Mouse (Mus musculus) intestine, postnatal 0 days (tissue): ENCODE measurements around the gene Ghdc. TPM values are rescaled to one million over a fixed set of nuclear protein-coding genes. Genes with fewer than 3 reads are reported as not detected.

Experiments
- ATAC-seq: fragments of 200-750 bp; cut with Nextera tagmentation; 2 replicates; pipeline ENCODE4 v1.8.0; 2017; ENCODE audit warnings: mild to moderate bottlenecking, moderate TSS enrichment, moderate library complexity
- H3K27ac ChIP-seq: fragments of 300-500 bp; sonication (generic); 2 replicates; pipeline ENCODE4 v1.5.1; 2014; ENCODE audit warnings: mild to moderate bottlenecking, low read depth, low read length, moderate library complexity
- H3K27me3 ChIP-seq: fragments of 300-500 bp; sonication (generic); replicated peaks from 2 replicates; pipeline ENCODE4 v1.6.1; 2014; ENCODE audit warnings: low read length, mixed read lengths; ENCODE audit not compliant: control insufficient read depth, insufficient read depth
- H3K36me3 ChIP-seq: fragments of 300-500 bp; sonication (generic); 2 replicates; pipeline ENCODE4 v1.6.1; 2014; ENCODE audit warnings: mild to moderate bottlenecking, moderate library complexity; ENCODE audit not compliant: control insufficient read depth, insufficient read depth
- H3K4me1 ChIP-seq: fragments of 300-500 bp; sonication (generic); replicated peaks from 2 replicates; pipeline ENCODE4 v1.6.1; 2014; ENCODE audit warnings: antibody characterized with exemption, low read length, mixed read lengths; ENCODE audit not compliant: control insufficient read depth, insufficient read depth
- H3K4me2 ChIP-seq: fragments of 300-500 bp; sonication (generic); replicated peaks from 2 replicates; pipeline ENCODE4 v1.6.1; 2014; ENCODE audit warnings: low read depth, mild to moderate bottlenecking, moderate library complexity
- H3K4me3 ChIP-seq: fragments of 300-500 bp; sonication (generic); 2 replicates; pipeline ENCODE4 v1.5.1; 2014; ENCODE audit warnings: low read depth, low read length
- H3K9ac ChIP-seq: fragments of 300-500 bp; sonication (generic); 2 replicates; pipeline ENCODE4 v1.6.1; 2014; ENCODE audit warnings: mild to moderate bottlenecking, low read depth, low read length
- H3K9me3 ChIP-seq: fragments of 300-500 bp; sonication (generic); 2 replicates; pipeline ENCODE4 v1.6.1; 2016; ENCODE audit warnings: mixed run types; ENCODE audit not compliant: control insufficient read depth
- CTCF ChIP-seq: sonication (generic); IDR thresholded peaks from 2 replicates; pipeline ENCODE4 v1.5.1; 2016; ENCODE audit warnings: low read depth, mild to moderate bottlenecking, control low read depth, antibody characterized with exemption, moderate library complexity
- WGBS: fragments of 180-500 bp; shearing (Covaris S2); extraction: QIAGEN DNeasy Blood & Tissue Kit; methylation state at CpG from one replicate; pipeline ENCODE4 v1.1.7; 2014; 5-methylcytosine and 5-hydroxymethylcytosine counted together
- polyA plus RNA-seq: library from polyadenylated mRNA; unstranded; fragments of >200 nt; fragmentation: Nextera tagmentation; extraction: Ambion mirVana; gene quantifications from 2 replicates; pipeline ENCODE4 v1.2.1, GENCODE M21; 2015

Ghdc gene
- polyA plus RNA-seq, 1 experiment from 2014 or later: 5.2 TPM

DNA sequence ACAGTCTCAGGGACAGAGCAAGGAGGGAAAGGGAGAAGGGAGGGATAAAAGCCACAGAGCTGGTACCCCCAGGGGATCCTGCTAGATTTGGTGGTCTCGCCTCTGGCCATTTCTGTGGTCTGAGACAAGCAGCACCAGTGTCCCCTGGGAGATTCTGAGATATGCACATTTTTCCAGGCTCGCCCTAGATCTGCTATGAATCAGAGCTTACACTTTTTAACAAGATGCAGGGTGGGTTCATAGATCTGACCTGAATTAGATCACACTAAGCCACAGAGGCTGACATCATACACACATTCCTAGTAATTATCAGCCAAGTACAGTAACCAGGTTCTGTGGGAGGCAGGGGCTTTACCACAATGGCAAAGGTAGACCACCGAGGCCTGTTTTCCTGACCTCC is 18.9 kb upstream of the Ghdc start:
- WGBS: 93% methylated on average over 3 of the region's 3 CpGs
- no peak overlapping the region for H3K9ac ChIP-seq
- no peak overlapping the region for H3K27ac ChIP-seq
- H3K36me3 ChIP-seq: peaks cover 60% of the 10 kb centered on the region
- no peaks in the 10 kb centered on the region for H3K4me1 ChIP-seq
- H3K4me3 ChIP-seq: no peak overlapping the region
- TF ChIP-seq CTCF: no peak
- no peak for ATAC-seq
- no peaks in the 10 kb centered on the region for H3K27me3 ChIP-seq
- no peaks in the 10 kb centered on the region for H3K9me3 ChIP-seq
- no peak overlapping the region for H3K4me2 ChIP-seq

DNA sequence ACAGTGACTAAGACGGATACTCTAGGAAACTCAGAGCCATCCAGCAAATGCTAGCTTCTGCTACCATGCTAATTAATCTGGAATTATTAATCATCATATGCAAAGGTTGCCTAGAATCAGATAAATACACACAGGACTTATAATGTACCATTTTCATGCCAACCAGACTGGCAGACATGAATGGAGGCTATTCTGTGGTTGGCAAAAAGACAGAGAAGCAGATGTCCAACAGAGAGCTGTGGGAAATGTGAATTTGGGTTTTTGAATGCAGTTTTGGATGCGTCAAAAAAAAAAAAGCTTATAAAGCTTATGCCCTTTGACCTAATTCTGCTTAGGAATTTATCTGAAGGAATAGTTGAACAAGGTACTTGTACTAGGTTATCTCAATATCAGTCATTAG is 15.0 kb upstream of the Ghdc start:
- H3K9ac ChIP-seq: no peak overlapping the region
- no peak overlapping the region for H3K4me3 ChIP-seq
- no peaks in the 10 kb centered on the region for H3K27me3 ChIP-seq
- H3K4me1 ChIP-seq: no peaks in the 10 kb centered on the region
- no peaks in the 10 kb centered on the region for H3K9me3 ChIP-seq
- TF ChIP-seq CTCF: no peak
- ATAC-seq: no peak
- H3K4me2 ChIP-seq: no peak overlapping the region
- 85% methylated on average over 2 of the region's 2 CpGs for WGBS
- H3K36me3 ChIP-seq: peaks cover 76% of the 10 kb centered on the region
- no peak overlapping the region for H3K27ac ChIP-seq

DNA sequence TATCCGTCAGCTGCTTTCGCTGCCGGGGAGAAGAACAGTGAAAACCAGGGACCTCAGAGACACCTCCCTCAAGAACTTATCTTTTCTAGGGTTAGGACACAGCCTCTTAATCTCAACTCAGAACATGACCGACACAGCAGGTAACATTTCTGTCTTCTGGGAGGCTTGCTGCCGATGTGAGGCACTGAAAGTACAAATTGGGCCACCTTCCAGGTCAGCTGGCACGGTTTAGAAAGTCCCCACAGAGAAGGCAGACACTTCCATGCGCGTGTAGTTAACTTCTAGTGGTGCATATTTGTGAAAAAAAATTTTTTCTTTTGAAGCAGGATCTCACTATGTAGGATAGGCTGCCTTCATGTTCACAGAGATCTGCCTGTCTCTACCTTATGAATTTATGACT is 13.5 kb upstream of the Ghdc start:
- 91% methylated on average over 8 of the region's 8 CpGs for WGBS
- peaks cover 73% of the 10 kb centered on the region for H3K36me3 ChIP-seq
- no peak overlapping the region for H3K4me3 ChIP-seq
- H3K4me1 ChIP-seq: no peaks in the 10 kb centered on the region
- ATAC-seq: no peak
- TF ChIP-seq CTCF: no peak
- H3K27ac ChIP-seq: no peak overlapping the region
- H3K4me2 ChIP-seq: no peak overlapping the region
- no peak overlapping the region for H3K9ac ChIP-seq
- H3K27me3 ChIP-seq: no peaks in the 10 kb centered on the region
- no peaks in the 10 kb centered on the region for H3K9me3 ChIP-seq

DNA sequence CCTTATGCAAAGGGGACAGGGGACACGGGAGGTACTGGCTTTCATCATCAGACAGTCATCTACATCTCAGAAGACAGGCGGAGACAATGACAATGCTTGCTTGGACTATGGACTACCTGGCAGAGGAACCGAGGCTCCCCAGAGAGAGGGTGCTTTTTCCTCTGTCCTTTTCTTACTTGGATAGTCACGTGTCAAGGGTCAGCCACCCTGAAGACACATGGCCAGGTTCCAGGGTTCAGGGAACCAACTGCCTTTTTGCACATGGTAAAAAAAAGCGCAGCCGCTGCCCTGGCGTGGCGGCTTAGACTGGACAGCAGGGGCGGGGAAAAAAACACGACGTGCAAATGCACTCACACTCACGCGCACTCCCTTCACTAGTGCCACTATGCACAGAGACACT is 11.8 kb upstream of the Ghdc start:
- Histone ChIP-seq H3K27me3 (no peaks in the 10 kb centered on the region), H3K27ac (no peak overlapping the region), H3K9ac (no peak overlapping the region), H3K4me2 (no peak overlapping the region), H3K4me3 (no peak overlapping the region), H3K9me3 (no peaks in the 10 kb centered on the region), H3K4me1 (no peaks in the 10 kb centered on the region), H3K36me3 (peaks cover 62% of the 10 kb centered on the region)
- ATAC-seq: no peak
- 81% methylated on average over 13 of the region's 13 CpGs for WGBS
- no peak for TF ChIP-seq CTCF

DNA sequence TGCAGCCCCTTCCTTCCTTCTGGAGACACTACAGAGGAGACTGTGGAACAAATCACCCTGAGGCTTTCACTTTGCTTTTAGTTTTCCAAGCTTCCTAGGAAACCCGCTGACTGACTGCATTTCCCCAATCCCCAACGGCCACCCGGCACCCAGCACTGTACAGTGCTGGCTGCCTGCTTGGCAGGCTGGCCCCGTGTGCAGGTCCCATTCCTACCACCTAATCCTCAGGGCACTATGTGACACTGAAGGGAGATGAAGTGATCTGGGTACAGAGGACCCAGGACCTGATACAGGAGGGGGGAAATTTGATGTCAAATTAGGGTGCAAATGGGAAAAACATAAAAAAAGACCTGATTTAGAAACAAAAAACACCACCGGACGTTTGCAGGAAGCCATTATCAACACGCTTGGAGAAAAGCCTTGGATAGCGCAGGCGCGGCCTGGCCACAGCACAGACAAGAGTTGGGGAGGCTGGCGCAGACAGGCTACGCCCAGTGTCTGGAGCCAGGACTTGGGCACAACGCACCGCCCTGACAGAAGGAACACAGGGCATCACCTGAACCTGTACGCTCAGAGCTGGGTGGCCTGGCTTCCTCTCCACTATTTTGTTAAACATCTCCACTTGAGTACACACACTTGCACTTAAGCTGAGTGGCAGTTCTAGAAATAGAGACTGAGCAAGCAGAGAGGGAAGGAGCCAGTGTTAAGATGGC is 11.2 kb upstream of the Ghdc start:
- Histone ChIP-seq H3K4me2 (no peak overlapping the region), H3K9ac (no peak overlapping the region), H3K9me3 (no peaks in the 10 kb centered on the region), H3K4me1 (no peaks in the 10 kb centered on the region), H3K4me3 (no peak overlapping the region), H3K36me3 (peaks cover 56% of the 10 kb centered on the region), H3K27ac (no peak overlapping the region), H3K27me3 (no peaks in the 10 kb centered on the region)
- 85% methylated on average over 15 of the region's 15 CpGs for WGBS
- no peak for ATAC-seq
- no peak for TF ChIP-seq CTCF

DNA sequence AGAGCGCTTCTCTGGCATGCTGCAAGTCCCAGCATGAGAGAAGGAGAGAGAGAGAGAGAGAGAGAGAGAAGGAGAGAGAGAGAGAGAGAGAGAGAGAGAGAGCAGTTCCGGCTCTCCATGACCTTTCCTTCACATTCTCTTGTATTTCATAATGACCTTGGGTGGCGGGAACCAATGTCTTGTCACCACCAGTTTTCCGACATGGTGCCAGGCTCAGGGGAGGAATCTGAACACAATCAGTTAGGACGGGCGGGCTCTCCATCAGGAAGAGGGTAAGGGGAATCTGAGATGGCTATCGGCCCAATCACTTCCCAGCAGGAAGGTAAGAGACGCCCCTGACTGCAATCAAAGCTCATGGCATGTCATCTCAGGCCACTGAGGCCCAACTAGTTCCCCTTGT is 9.5 kb upstream of the Ghdc start:
- H3K9me3 ChIP-seq: no peaks in the 10 kb centered on the region
- no peak overlapping the region for H3K4me3 ChIP-seq
- no peak overlapping the region for H3K4me2 ChIP-seq
- no peaks in the 10 kb centered on the region for H3K4me1 ChIP-seq
- H3K36me3 ChIP-seq: peaks cover 48% of the 10 kb centered on the region
- ATAC-seq: no peak
- WGBS: 86% methylated on average over 8 of the region's 8 CpGs
- no peak overlapping the region for H3K27ac ChIP-seq
- no peaks in the 10 kb centered on the region for H3K27me3 ChIP-seq
- TF ChIP-seq CTCF: no peak
- H3K9ac ChIP-seq: no peak overlapping the region

DNA sequence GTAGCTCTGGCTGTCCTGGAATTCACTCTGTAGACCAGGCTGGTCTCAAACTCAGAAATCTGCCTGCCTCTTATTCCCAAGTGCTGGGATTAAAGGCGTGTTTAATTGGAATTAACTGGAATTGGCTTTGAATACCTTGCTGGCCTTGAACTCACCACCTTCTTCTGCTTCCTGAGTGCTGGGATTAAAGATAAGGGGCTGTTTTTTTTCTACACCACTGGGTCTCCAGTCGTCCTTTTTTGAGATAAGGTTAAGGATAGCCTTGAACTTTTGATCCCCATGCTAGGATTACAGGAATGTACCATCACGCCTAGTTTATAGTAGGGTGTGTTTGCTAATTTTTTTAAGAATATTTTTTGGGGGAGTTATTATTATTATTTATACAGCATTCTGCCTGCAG is 7.3 kb upstream of the Ghdc start:
- H3K27ac ChIP-seq: no peak overlapping the region
- H3K27me3 ChIP-seq: no peaks in the 10 kb centered on the region
- no peak overlapping the region for H3K4me2 ChIP-seq
- no peak overlapping the region for H3K9ac ChIP-seq
- no peaks in the 10 kb centered on the region for H3K4me1 ChIP-seq
- WGBS: 62% methylated on average over 3 of the region's 3 CpGs
- H3K9me3 ChIP-seq: no peaks in the 10 kb centered on the region
- ATAC-seq: no peak
- no peak overlapping the region for H3K4me3 ChIP-seq
- TF ChIP-seq CTCF: no peak
- H3K36me3 ChIP-seq: peaks cover 32% of the 10 kb centered on the region
